Mouse (Mus musculus) megakaryocyte, embryonic 14.5 days (primary cell): ENCODE measurements at regions not wholly inside any gene's neighbourhood (a gene's known extent, or its start where the extent isn't known, plus 50 kb on each side); places are given as distances from the start of the nearest gene placed in this dataset.

Experiments
- FLI1 ChIP-seq: IDR thresholded peaks from 2 replicates; pipeline ENCODE4 v1.6.1; 2012; ENCODE audit warnings: low read length, inconsistent platforms, mixed read lengths
- GATA1 ChIP-seq: IDR thresholded peaks from 3 replicates; pipeline ENCODE4 v1.6.1; 2012; ENCODE audit warnings: mixed read lengths, low read length, inconsistent platforms, borderline replicate concordance

DNA sequence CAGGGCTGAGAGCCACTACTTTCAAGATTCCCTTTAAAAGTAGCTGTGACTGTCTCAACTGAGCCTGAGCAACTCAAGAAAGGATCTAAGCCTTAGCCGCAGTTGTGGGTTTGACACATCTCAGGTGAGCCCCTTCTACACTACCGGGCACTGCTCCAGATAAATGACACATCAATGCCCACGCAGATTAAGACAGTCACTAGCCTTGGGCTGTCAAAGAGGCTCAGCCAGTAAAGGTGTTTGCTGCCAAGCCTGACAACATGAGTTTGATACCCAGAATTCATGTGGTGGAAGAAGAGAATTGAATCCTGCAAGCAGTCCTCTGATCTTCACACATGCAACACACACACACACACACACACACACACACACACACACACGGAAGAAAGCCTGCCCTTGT is 65.0 kb upstream of the Adpgk start:
- TF ChIP-seq GATA1 (no peak), FLI1 (no peak)
